Mouse (Mus musculus) E14TG2a.4 (cell line): ENCODE measurements around the gene Ywhab.

Experiments
- H3K27me3 ChIP-seq: 2 replicates; pipeline ENCODE4 v1.6.1; 2014; ENCODE audit warnings: low read length, control low read depth; ENCODE audit not compliant: insufficient read depth
- H3K36me3 ChIP-seq: 2 replicates; pipeline ENCODE4 v1.6.1; 2014; ENCODE audit warnings: low read length, control low read depth; ENCODE audit not compliant: insufficient read depth
- H3K4me1 ChIP-seq: replicated peaks from 2 replicates; pipeline ENCODE4 v1.6.1; 2014; ENCODE audit warnings: low read depth, low read length, control low read depth
- H3K4me3 ChIP-seq: replicated peaks from 2 replicates; pipeline ENCODE4 v1.5.1; 2014; ENCODE audit warnings: mild to moderate bottlenecking, low read length
- H3K9me3 ChIP-seq: 2 replicates; pipeline ENCODE4 v1.6.1; 2014; ENCODE audit warnings: low read length, control low read depth
- CTCF ChIP-seq: conservative IDR thresholded peaks from 2 replicates; pipeline ENCODE4 v1.5.1; 2014; ENCODE audit warnings: low read length
- NANOG ChIP-seq: IDR thresholded peaks from 2 replicates; pipeline ENCODE4 v1.6.1; 2014; ENCODE audit warnings: borderline replicate concordance, low read length, mixed read lengths
- POU5F1 ChIP-seq: IDR thresholded peaks from 2 replicates; pipeline ENCODE4 v1.6.1; 2014; ENCODE audit warnings: low read length, borderline replicate concordance

The Ywhab gene

GRCm38 (mm10) chr2:164002637-164003036 lies 7.9 kb downstream of the Ywhab start:
- Histone ChIP-seq H3K4me3 (no peak overlapping the region), H3K36me3 (peaks cover 45% of the 10 kb centered on the region), H3K9me3 (no peaks in the 10 kb centered on the region), H3K27me3 (no peaks in the 10 kb centered on the region), H3K4me1 (peaks cover 74% of the 10 kb centered on the region)
- TF ChIP-seq NANOG (no peak), POU5F1 (no peak), CTCF (no peak)

GRCm38 (mm10) chr2:164004503-164004902 lies 9.7 kb downstream of the Ywhab start:
- peaks cover 78% of the 10 kb centered on the region for H3K4me1 ChIP-seq
- H3K27me3 ChIP-seq = no peaks in the 10 kb centered on the region
- TF ChIP-seq CTCF (no peak), POU5F1 (no peak), NANOG (no peak)
- no peaks in the 10 kb centered on the region for H3K9me3 ChIP-seq
- H3K4me3 ChIP-seq = no peak overlapping the region
- H3K36me3 ChIP-seq = peaks cover 28% of the 10 kb centered on the region

- no peaks in the 10 kb centered on the region for H3K27me3 ChIP-seq
- no peaks in the 10 kb centered on the region for H3K9me3 ChIP-seq
- peak overlapping the region; percentile 63 for H3K4me3 ChIP-seq
- H3K36me3 ChIP-seq = peaks cover 33% of the 10 kb centered on the region
- TF ChIP-seq CTCF = no peak
- TF ChIP-seq NANOG = no peak
- H3K4me1 ChIP-seq = peaks cover 86% of the 10 kb centered on the region
Measured at GRCm38 (mm10) chr2:164006932-164007331, 12.2 kb downstream of the Ywhab start.

GRCm38 (mm10) chr2:164007547-164007946 lies 12.8 kb downstream of the Ywhab start:
- TF ChIP-seq NANOG (no peak), CTCF (no peak), POU5F1 (no peak)
- Histone ChIP-seq H3K4me1 (peaks cover 82% of the 10 kb centered on the region), H3K36me3 (peaks cover 36% of the 10 kb centered on the region), H3K4me3 (peak overlapping the region; percentile 63), H3K27me3 (no peaks in the 10 kb centered on the region), H3K9me3 (no peaks in the 10 kb centered on the region)

GRCm38 (mm10) chr2:164007987-164008545 lies 13.3 kb downstream of the Ywhab start:
- TF ChIP-seq NANOG (no peak), POU5F1 (no peak), CTCF (no peak)
- Histone ChIP-seq H3K4me3 (no peak overlapping the region), H3K9me3 (no peaks in the 10 kb centered on the region), H3K27me3 (no peaks in the 10 kb centered on the region), H3K36me3 (peaks cover 36% of the 10 kb centered on the region), H3K4me1 (peaks cover 78% of the 10 kb centered on the region)

GRCm38 (mm10) chr2:164009227-164009626 lies 14.5 kb downstream of the Ywhab start:
- peaks cover 42% of the 10 kb centered on the region for H3K36me3 ChIP-seq
- H3K4me3 ChIP-seq = no peak overlapping the region
- peaks cover 68% of the 10 kb centered on the region for H3K4me1 ChIP-seq
- no peaks in the 10 kb centered on the region for H3K9me3 ChIP-seq
- TF ChIP-seq NANOG (no peak), CTCF (no peak), POU5F1 (no peak)
- H3K27me3 ChIP-seq = no peaks in the 10 kb centered on the region

- Histone ChIP-seq H3K27me3 (no peaks in the 10 kb centered on the region), H3K4me1 (peaks cover 64% of the 10 kb centered on the region), H3K9me3 (no peaks in the 10 kb centered on the region), H3K4me3 (no peak overlapping the region), H3K36me3 (peaks cover 51% of the 10 kb centered on the region)
- TF ChIP-seq POU5F1 (no peak), NANOG (no peak), CTCF (no peak)
Measured at GRCm38 (mm10) chr2:164010496-164010895, 15.7 kb downstream of the Ywhab start.

GRCm38 (mm10) chr2:164010944-164011343 lies 16.2 kb downstream of the Ywhab start:
- H3K36me3 ChIP-seq = peaks cover 56% of the 10 kb centered on the region
- no peak overlapping the region for H3K4me3 ChIP-seq
- TF ChIP-seq CTCF (no peak), NANOG (no peak), POU5F1 (no peak)
- H3K27me3 ChIP-seq = no peaks in the 10 kb centered on the region
- peaks cover 59% of the 10 kb centered on the region for H3K4me1 ChIP-seq
- H3K9me3 ChIP-seq = no peaks in the 10 kb centered on the region

GRCm38 (mm10) chr2:164015304-164015703 lies 20.5 kb downstream of the Ywhab start:
- peaks cover 44% of the 10 kb centered on the region for H3K4me1 ChIP-seq
- H3K9me3 ChIP-seq = no peaks in the 10 kb centered on the region
- H3K4me3 ChIP-seq = no peak overlapping the region
- TF ChIP-seq POU5F1 = no peak
- TF ChIP-seq NANOG = no peak
- no peak for TF ChIP-seq CTCF
- H3K36me3 ChIP-seq = peaks cover 89% of the 10 kb centered on the region
- H3K27me3 ChIP-seq = no peaks in the 10 kb centered on the region

GRCm38 (mm10) chr2:164018910-164019309 lies 24.1 kb downstream of the Ywhab start:
- Histone ChIP-seq H3K36me3 (peaks cover 58% of the 10 kb centered on the region), H3K4me3 (no peak overlapping the region), H3K27me3 (no peaks in the 10 kb centered on the region), H3K4me1 (peaks cover 44% of the 10 kb centered on the region), H3K9me3 (no peaks in the 10 kb centered on the region)
- TF ChIP-seq CTCF (no peak), POU5F1 (no peak), NANOG (no peak)
